Mouse (Mus musculus) gastrocnemius, postnatal 4 days (tissue): ENCODE results near the gene BC051665. TPM values are rescaled to one million over a fixed set of nuclear protein-coding genes. Genes with fewer than 3 reads are reported as not detected.

Experiments
- DNase-seq, 2 experiments: peaks; one replicate each; pipeline ENCODE4 v3.0.0; 2021 to 2022; ENCODE audit warnings: low spot score in 2 of 2, mixed read lengths in 2 of 2
- long read RNA-seq, 2 experiments: library from polyadenylated mRNA; stranded (forward); transcript quantifications; one replicate each; pipeline ENCODE4 v2.0.0; 2021
- total RNA-seq, 2 experiments: library from RNA; stranded (reverse); gene quantifications; 2 replicates each; pipeline ENCODE4 v1.2.3; 2021

BC051665 gene
- not detected for total RNA-seq
- long read RNA-seq, experiment 1 = 0 reads
- long read RNA-seq, experiment 2 = 0 reads

- DNase-seq = no peak
Measured at GRCm38 (mm10) chr13:60786264-60786663, at the start of gene BC051665. Gene BC051665 (minus strand): TSS chr13:60786364.

DNA sequence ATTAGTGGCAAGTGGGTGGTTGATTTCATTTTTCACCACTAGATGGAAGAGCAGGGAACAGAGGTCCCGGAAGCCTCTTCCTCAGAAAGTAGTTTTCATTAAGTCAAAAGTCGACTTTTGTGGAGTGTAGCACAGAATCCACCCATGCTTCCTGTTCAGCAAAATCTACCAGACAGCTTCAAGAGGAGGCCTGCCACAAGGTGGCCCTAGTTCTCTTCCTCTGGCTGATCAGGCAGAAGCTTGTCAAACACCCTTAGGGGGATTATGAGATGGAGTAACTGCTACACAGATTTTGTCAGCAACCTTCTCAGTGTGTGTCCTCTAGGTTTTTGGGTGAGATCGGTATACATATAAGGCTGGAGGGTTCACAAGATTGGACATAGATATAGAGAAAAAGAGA is 39.9 kb upstream of the BC051665 start:
- DNase-seq = no peak

- DNase-seq = no peak
Measured at GRCm38 (mm10) chr13:60820486-60821175, 34.5 kb upstream of the BC051665 start.

- no peak for DNase-seq
Measured at GRCm38 (mm10) chr13:60819469-60819868, 33.3 kb upstream of the BC051665 start.

DNA sequence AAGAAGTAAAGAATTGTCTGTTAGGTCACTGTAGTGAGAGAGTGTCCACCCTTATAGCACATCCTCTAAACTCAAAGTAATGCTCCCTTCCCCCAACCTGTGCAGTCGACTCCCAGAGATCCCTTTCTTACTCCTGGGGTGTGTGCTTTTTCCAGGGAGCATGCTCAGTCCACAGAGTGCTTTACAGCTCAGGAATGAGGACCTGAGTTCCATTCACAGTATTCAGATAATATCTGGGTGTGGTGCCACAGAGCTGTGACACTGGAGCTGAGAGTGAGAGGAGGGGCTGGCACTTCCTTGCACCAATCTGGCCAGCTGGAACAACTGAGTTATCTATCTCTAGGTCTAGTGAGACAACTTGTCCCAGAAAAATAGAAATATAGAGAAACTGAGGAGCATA is 27.6 kb upstream of the BC051665 start:
- no peak for DNase-seq

GRCm38 (mm10) chr13:60812768-60813167 is 26.6 kb upstream of the BC051665 start:
- no peak for DNase-seq

GRCm38 (mm10) chr13:60809690-60810089 is 23.5 kb upstream of the BC051665 start:
- no peak for DNase-seq

GRCm38 (mm10) chr13:60802749-60803148 is 16.6 kb upstream of the BC051665 start, which contains the start of gene Ctsll3:
Gene Ctsll3 (minus strand): TSS chr13:60802849.
- no peak for DNase-seq

GRCm38 (mm10) chr13:60789466-60789865 is 3.3 kb upstream of the BC051665 start:
- DNase-seq = no peak

GRCm38 (mm10) chr13:60783301-60783700 is 2.9 kb downstream of the BC051665 start:
- no peak for DNase-seq

DNA sequence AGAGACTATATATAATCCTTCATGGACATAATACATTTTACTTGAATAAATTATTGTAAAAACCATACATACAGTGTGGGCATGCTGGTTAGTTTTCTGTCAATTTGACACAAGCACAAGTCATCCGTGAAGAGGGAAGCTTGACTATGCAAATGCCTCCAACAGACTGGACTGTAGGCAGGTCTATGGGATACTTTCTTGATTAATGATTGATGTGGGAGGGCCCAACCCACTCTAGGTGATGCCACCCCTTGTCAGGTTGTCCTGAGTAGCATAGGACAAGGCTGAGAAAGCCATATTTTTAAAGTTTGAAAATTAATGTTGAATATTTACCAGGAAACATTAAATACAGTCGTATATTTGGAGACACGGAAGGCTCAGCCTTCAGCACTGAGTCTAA is 5.6 kb downstream of the BC051665 start:
- DNase-seq = no peak

GRCm38 (mm10) chr13:60761161-60761560 is 25.0 kb downstream of the BC051665 start:
- DNase-seq = no peak

GRCm38 (mm10) chr13:60760392-60760791 is 25.8 kb downstream of the BC051665 start:
- no peak for DNase-seq

GRCm38 (mm10) chr13:60759136-60759535 is 27.0 kb downstream of the BC051665 start:
- DNase-seq = no peak

DNA sequence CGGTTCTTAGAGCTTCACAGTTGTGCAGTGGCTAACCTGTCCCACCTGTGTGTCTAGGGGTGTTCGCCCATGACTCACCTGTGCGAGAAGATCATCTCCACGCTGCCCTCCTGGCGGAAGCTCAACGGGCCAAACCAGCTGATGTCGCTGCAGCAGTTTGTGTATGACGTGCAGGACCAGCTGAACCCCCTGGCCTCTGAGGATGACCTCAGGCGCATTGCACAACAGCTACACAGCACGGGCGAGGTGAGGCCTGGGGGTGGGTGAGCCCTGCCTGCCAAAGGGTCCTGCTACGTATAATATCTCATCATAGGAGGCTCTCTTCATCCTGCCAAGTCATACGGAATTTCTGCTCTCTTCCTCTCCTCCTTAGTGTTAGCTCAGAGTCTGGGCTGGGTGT is 28.9 kb downstream of the BC051665 start:
- no peak for DNase-seq

GRCm38 (mm10) chr13:60755251-60755650 is 30.9 kb downstream of the BC051665 start:
- no peak for DNase-seq

DNA sequence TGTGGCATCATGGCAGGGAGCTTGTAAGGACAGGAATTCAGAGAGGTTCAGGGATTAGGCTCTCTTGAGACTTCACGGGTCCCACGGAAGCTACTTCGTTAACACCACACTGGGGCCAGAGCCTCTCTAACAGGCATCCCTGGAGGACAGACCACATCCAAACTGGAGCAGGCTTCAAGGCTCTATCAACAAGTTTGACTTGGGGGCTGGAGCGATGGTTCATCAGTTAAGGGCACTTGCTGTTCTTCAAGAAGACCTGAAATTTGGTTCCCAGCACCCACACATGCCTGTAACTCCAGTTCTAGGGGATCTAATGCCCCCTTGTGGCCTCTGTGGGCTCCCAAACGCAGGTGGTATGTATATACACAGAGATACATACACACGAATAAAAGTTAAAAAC is 32.9 kb downstream of the BC051665 start:
- no peak for DNase-seq

- no peak for DNase-seq
Measured at GRCm38 (mm10) chr13:60750930-60751329, 35.2 kb downstream of the BC051665 start.

- no peak for DNase-seq
Measured at GRCm38 (mm10) chr13:60748556-60748955, 37.6 kb downstream of the BC051665 start.

GRCm38 (mm10) chr13:60747201-60747600 is 39.0 kb downstream of the BC051665 start:
- no peak for DNase-seq

DNA sequence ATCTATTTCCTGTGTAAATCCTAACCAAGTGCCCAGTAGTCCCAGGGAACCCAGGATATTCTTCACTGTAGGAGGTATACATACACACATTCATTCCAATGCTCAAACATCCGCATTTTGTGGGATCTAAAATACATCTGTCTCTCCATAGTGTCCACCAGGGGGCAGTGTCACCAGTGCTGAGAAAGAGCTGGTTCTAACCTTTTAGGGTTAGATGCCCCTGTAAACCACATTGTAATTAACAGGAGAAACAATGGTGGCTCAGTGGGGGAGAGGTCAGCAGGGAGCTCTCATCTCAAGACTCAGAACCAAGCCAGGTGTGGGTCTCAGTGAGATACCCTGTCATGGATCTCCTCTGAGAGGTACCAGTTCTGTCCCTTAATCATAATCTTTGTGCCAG is 39.9 kb downstream of the BC051665 start:
- DNase-seq = no peak

- DNase-seq = no peak
Measured at GRCm38 (mm10) chr13:60745358-60745757, 40.8 kb downstream of the BC051665 start.

- DNase-seq = no peak
Measured at GRCm38 (mm10) chr13:60744736-60745135, 41.4 kb downstream of the BC051665 start.
